Mouse (Mus musculus) ovary, postnatal 14 days (tissue): Measurements from ENCODE around the gene Gm11239.
"Not testable (repeated sequence)": the region's sequence is repeated elsewhere in the genome, so short reads cannot be mapped to it uniquely, and the experiment has no call there.

ENCODE experiments used
- DNase-seq: peaks from one replicate; pipeline ENCODE4 v3.0.0; 2022; ENCODE audit warnings: low spot score

The Gm11239 gene

GRCm38 (mm10) chr4:73668054-73668453, at the start of gene Gm11239:
Gm11239 (plus strand) TSS chr4:73668354.
- DNase-seq, result not testable (repeated sequence)

- not testable (repeated sequence) for DNase-seq
Measured at GRCm38 (mm10) chr4:73622684-73623083, 45.5 kb upstream of the Gm11239 start, which contains the start of gene Gm11237. Gm11237 (plus strand) TSS chr4:73622984.

GRCm38 (mm10) chr4:73637821-73638220, 30.3 kb upstream of the Gm11239 start, which contains the start of gene Gm11236:
Gm11236 (plus strand) TSS chr4:73638121.
- DNase-seq, result not testable (repeated sequence)

GRCm38 (mm10) chr4:73661864-73662263, 6.3 kb upstream of the Gm11239 start:
- DNase-seq, result not testable (repeated sequence)

GRCm38 (mm10) chr4:73683216-73683615, 15.1 kb downstream of the Gm11239 start, which contains the start of gene Gm428:
Gm428 (plus strand) TSS chr4:73683516.
- not testable (repeated sequence) for DNase-seq

- no peak for DNase-seq
Measured at GRCm38 (mm10) chr4:73718761-73719160, 50.6 kb downstream of the Gm11239 start.

- DNase-seq, result no peak
Measured at GRCm38 (mm10) chr4:73719819-73720218, 51.7 kb downstream of the Gm11239 start.
